Mouse (Mus musculus) embryonic facial prominence, embryonic 11.5 days (tissue): ENCODE measurements around the gene Slc36a1. TPM values are rescaled to one million over a fixed set of nuclear protein-coding genes. Genes with fewer than 3 reads are reported as not detected.
A peak's percentile ranks its signal among the peaks of the same experiment; 100 is the strongest.

ENCODE experiments used
- ATAC-seq: fragments of 200-750 bp; cut with Nextera tagmentation; replicated peaks from 2 replicates; pipeline ENCODE4 v1.8.0; 2017; ENCODE audit warnings: low read depth; ENCODE audit not compliant: insufficient number of reproducible peaks, low FRiP score, low TSS enrichment
- DNase-seq: peaks from one replicate; pipeline ENCODE4 v3.0.0-alpha.2; 2015; ENCODE audit warnings: low spot score
- H3K27ac ChIP-seq: fragments of 300-500 bp; sonication (generic); replicated peaks from 2 replicates; pipeline ENCODE4 v1.5.1; 2014; ENCODE audit warnings: mild to moderate bottlenecking, low read depth, low read length, control low read depth
- H3K27me3 ChIP-seq: fragments of 300-500 bp; sonication (generic); 2 replicates; pipeline ENCODE4 v1.6.1; 2014; ENCODE audit warnings: mild to moderate bottlenecking, low read length, moderate library complexity, mixed read lengths; ENCODE audit not compliant: control insufficient read depth, insufficient read depth
- H3K36me3 ChIP-seq: fragments of 300-500 bp; sonication (generic); replicated peaks from 2 replicates; pipeline ENCODE4 v1.6.1; 2014; ENCODE audit warnings: low read depth, mild to moderate bottlenecking, low read length, moderate library complexity, mixed read lengths; ENCODE audit not compliant: control insufficient read depth, insufficient read depth
- H3K4me1 ChIP-seq: fragments of 300-500 bp; sonication (generic); 2 replicates; pipeline ENCODE4 v1.6.1; 2014; ENCODE audit warnings: low read length, mixed read lengths; ENCODE audit not compliant: control insufficient read depth, insufficient read depth
- H3K4me2 ChIP-seq: fragments of 300-500 bp; sonication (generic); 2 replicates; pipeline ENCODE4 v1.6.1; 2014; ENCODE audit warnings: low read depth, mild to moderate bottlenecking, control low read depth, low read length, moderate library complexity
- H3K4me3 ChIP-seq: fragments of 300-500 bp; sonication (generic); 2 replicates; pipeline ENCODE4 v1.5.1; 2014; ENCODE audit warnings: low read depth, low read length, control low read depth
- H3K9ac ChIP-seq: fragments of 300-500 bp; sonication (generic); replicated peaks from 2 replicates; pipeline ENCODE4 v1.6.1; 2014; ENCODE audit warnings: mild to moderate bottlenecking, control low read depth, low read length
- H3K9me3 ChIP-seq: fragments of 300-500 bp; sonication (generic); replicated peaks from 2 replicates; pipeline ENCODE4 v1.6.1; 2016; ENCODE audit warnings: mild to moderate bottlenecking, low read length, inconsistent platforms, mixed read lengths; ENCODE audit not compliant: control insufficient read depth
- WGBS: fragments of 180-500 bp; shearing (Covaris S2); extraction: QIAGEN DNeasy Blood & Tissue Kit; methylation state at CpG from one replicate; pipeline ENCODE4 v1.1.7; 2014; 5-methylcytosine and 5-hydroxymethylcytosine counted together
- polyA plus RNA-seq: library from polyadenylated mRNA; unstranded; fragments of >200 nt; fragmentation: Nextera tagmentation; extraction: Ambion mirVana; gene quantifications from 2 replicates; pipeline ENCODE4 v1.2.1, GENCODE M21; 2014

The Slc36a1 gene
- polyA plus RNA-seq, 1 experiment from 2014 or later = 1.9 TPM

DNA sequence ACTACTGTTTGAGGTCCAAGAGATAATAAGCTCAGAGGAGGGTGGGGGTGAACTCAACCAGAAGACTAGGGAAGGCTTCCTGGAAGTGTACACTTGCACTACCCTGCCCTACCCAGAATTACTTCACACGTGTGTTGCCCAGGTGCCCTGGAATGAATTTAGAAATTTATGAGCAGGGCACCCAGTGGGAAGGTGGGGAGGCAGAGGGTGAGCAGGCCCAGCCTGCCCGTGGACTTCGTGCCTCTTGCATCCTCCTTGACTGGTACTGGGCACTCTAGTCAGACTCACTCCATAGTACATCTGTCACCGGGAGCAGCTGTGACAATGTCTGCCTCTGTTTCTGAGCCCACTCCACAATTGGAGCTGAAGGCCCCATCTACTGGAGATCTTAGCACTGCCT is 9.4 kb downstream of the Slc36a1 start:
- Histone ChIP-seq H3K36me3 (no peaks in the 10 kb centered on the region), H3K4me3 (no peak overlapping the region), H3K27me3 (no peaks in the 10 kb centered on the region), H3K9ac (no peak overlapping the region), H3K4me2 (no peak overlapping the region), H3K27ac (no peak overlapping the region), H3K9me3 (no peaks in the 10 kb centered on the region), H3K4me1 (no peaks in the 10 kb centered on the region)
- DNase-seq (no peak), ATAC-seq (0 out of 2 replicates have a peak, but pooled peaks have one; percentile 45)
- WGBS = 90% methylated on average over 4 of the region's 4 CpGs

DNA sequence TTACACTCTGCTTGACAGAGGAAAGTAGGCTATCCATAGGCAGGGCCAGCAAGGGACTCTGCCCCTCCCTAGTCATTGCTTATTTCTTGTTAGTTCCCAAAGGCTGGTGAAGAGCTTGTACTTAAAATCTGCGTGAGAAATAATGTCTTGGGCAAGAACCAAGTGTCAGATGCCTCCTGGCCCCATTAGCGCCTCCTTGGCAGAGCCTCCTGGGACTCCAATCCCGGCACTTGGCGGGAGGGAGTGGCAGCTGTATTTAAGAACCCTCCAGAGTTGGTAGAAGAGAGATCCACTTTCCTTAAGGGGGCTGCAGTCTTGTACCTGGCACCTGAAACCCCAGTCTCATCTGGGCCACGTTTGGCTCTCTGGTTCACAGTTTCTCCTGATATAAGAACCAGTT is 10.0 kb downstream of the Slc36a1 start:
- H3K36me3 ChIP-seq = no peaks in the 10 kb centered on the region
- no peak for ATAC-seq

DNA sequence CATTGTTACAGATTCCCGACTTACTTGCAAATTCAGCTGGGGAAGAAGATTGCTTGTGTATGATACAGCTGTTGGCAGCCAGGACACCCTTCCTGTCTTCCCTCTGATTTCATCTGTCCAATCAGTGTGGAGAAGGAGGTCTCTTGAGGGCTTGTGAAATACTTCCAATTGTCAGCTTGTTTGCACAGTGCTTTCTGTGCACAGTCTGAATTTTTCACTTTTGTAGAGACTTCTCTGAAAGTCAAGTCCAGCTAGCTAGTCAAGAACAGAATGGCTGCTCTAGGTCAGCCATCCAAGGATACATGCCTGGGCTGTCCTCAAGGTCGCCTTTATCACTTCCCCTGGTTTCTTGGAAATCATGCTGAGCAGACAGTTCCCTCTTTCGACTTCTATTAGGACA is 10.8 kb downstream of the Slc36a1 start:
- Histone ChIP-seq H3K36me3 (no peaks in the 10 kb centered on the region), H3K4me1 (no peaks in the 10 kb centered on the region), H3K9ac (no peak overlapping the region), H3K27me3 (no peaks in the 10 kb centered on the region), H3K4me2 (no peak overlapping the region), H3K27ac (no peak overlapping the region), H3K9me3 (no peaks in the 10 kb centered on the region), H3K4me3 (no peak overlapping the region)
- no peak for DNase-seq
- 77% methylated on average over 3 of the region's 3 CpGs for WGBS
- no peak for ATAC-seq

More for the DNA sequence above, 10.0 kb downstream of the Slc36a1 start:
- Histone ChIP-seq H3K4me2 (no peak overlapping the region), H3K4me3 (no peak overlapping the region), H3K4me1 (no peaks in the 10 kb centered on the region), H3K9ac (no peak overlapping the region), H3K27me3 (no peaks in the 10 kb centered on the region), H3K27ac (no peak overlapping the region), H3K9me3 (no peaks in the 10 kb centered on the region)
- WGBS = 80% methylated on average over 5 of the region's 5 CpGs
- no peak for DNase-seq

DNA sequence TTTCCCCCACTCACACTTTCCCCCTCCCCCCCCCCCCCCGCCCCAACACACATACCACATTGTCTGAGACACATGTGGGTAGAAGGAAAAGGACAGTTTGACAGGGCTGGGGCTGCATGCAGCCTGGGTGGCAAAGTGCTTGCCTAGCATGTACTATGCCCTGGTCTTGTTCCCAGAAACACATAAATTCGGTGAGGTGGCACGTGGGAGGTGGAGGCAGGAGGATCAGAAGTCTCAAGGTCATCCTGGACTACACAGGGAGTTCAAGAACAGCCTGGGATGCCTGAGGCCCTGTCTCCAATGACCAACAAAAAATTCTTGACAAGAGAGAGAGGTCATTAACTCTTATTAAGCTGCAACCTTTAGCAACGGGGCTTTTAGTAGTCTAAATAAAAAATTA is 11.9 kb downstream of the Slc36a1 start:
- WGBS = 53% methylated on average over 4 of the region's 4 CpGs
- Histone ChIP-seq H3K27me3 (no peaks in the 10 kb centered on the region), H3K4me2 (no peak overlapping the region), H3K9me3 (no peaks in the 10 kb centered on the region), H3K36me3 (no peaks in the 10 kb centered on the region), H3K4me3 (no peak overlapping the region), H3K27ac (no peak overlapping the region), H3K4me1 (no peaks in the 10 kb centered on the region), H3K9ac (no peak overlapping the region)
- ATAC-seq = no peak
- no peak for DNase-seq

DNA sequence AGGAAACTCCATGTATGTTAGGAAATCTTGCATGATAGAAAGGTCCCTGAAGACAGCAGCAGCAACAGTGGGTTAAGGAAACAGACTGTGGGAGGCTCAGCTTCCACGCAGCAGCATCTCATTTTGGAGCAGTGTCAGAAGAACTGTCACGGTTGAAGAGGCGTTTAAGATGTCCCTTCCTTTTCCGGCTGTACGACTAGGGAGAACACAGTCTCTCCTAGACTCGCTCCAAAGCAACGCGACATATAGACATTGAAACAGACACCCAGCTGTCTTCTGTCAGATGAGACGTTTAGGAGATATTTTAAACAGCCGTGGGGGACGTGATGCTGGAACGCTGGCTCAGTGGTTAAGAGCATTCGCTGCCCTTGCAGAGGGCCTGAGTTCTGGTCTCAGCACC is 12.7 kb downstream of the Slc36a1 start:
- 84% methylated on average over 13 of the region's 13 CpGs for WGBS

DNA sequence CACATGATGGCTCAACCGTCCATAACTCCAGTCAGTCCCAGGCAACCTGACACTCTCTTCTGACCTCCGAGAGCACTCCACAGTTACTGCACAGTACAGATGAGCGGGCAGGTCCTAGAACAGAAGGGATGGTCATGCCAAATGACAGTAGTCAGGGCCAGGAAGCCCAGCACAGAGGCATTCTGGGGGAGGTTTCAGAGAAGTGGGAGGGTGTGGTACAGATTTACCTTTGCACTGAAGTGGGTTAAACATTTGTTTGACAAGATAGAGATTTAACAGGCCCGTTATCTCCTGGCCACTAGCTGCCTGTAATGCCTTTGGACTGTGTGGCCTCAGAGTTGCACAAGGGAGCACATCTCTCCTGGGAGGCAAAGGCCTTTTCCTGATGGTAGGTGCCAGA is 13.3 kb downstream of the Slc36a1 start:
- WGBS = 70% methylated on average over 4 of the region's 4 CpGs

More for the DNA sequence above, 12.7 kb downstream of the Slc36a1 start:
- H3K4me1 ChIP-seq = no peaks in the 10 kb centered on the region
- no peaks in the 10 kb centered on the region for H3K36me3 ChIP-seq
- H3K9me3 ChIP-seq = no peaks in the 10 kb centered on the region
- H3K27me3 ChIP-seq = no peaks in the 10 kb centered on the region
- H3K9ac ChIP-seq = no peak overlapping the region
- no peak for DNase-seq
- no peak overlapping the region for H3K4me2 ChIP-seq
- H3K27ac ChIP-seq = no peak overlapping the region
- no peak overlapping the region for H3K4me3 ChIP-seq
- no peak for ATAC-seq

DNA sequence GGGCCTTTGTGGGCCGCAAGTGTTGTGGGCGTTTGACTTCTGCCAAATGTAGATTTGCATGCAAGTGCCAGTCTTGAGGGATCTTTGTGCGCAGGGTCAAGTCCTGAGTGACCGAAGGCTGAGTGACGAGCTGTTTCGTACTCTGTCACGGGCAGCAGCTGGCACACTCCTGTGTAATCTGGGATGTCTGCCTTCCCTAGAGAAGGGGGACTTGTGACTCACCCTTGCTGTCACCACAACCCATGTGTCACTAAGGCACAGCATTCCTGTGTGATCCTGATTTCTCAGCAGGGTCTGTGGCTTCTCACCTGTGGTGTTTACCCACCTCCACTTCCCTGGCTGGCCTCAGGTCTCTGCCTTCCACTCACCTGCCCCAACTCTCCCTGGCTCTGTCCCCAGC is 13.7 kb downstream of the Slc36a1 start:
- no peaks in the 10 kb centered on the region for H3K27me3 ChIP-seq
- no peak overlapping the region for H3K4me2 ChIP-seq
- ATAC-seq = no peak
- H3K4me3 ChIP-seq = no peak overlapping the region
- H3K9ac ChIP-seq = no peak overlapping the region
- H3K27ac ChIP-seq = no peak overlapping the region
- WGBS = 91% methylated on average over 7 of the region's 7 CpGs
- no peaks in the 10 kb centered on the region for H3K9me3 ChIP-seq
- no peaks in the 10 kb centered on the region for H3K4me1 ChIP-seq
- no peaks in the 10 kb centered on the region for H3K36me3 ChIP-seq
- DNase-seq = no peak

More for the DNA sequence above, 13.3 kb downstream of the Slc36a1 start:
- Histone ChIP-seq H3K4me3 (no peak overlapping the region), H3K4me1 (no peaks in the 10 kb centered on the region), H3K9ac (no peak overlapping the region), H3K27ac (no peak overlapping the region), H3K9me3 (no peaks in the 10 kb centered on the region), H3K36me3 (no peaks in the 10 kb centered on the region), H3K27me3 (no peaks in the 10 kb centered on the region), H3K4me2 (no peak overlapping the region)
- ATAC-seq (no peak), DNase-seq (no peak)

DNA sequence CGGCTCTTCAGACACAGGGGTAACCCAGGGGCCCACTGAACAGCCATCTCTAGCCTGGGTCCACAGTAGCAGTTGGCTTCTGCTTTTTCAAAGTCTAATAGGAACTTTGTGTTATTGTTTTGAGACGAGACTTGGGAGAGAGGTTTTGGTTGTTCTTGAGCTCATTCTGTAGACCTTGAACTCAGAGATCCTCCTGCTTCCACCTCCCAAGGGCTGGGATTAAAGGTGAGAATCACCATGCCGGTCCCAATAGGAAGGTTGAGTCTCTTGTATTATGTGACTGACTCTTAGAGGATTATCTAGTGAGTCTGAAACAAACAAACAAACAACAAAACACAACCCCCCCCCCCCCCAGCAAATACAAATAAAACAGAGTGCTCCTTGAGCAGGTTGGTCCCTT is 14.3 kb downstream of the Slc36a1 start:
- Histone ChIP-seq H3K36me3 (no peaks in the 10 kb centered on the region), H3K9ac (no peak overlapping the region), H3K4me3 (no peak overlapping the region), H3K9me3 (no peaks in the 10 kb centered on the region), H3K27me3 (no peaks in the 10 kb centered on the region), H3K27ac (no peak overlapping the region), H3K4me1 (no peaks in the 10 kb centered on the region), H3K4me2 (no peak overlapping the region)
- 84% methylated on average over 3 of the region's 3 CpGs for WGBS
- ATAC-seq = no peak
- DNase-seq = no peak
